Mouse (Mus musculus): ENCODE data around the gene Golph3.

DNA sequence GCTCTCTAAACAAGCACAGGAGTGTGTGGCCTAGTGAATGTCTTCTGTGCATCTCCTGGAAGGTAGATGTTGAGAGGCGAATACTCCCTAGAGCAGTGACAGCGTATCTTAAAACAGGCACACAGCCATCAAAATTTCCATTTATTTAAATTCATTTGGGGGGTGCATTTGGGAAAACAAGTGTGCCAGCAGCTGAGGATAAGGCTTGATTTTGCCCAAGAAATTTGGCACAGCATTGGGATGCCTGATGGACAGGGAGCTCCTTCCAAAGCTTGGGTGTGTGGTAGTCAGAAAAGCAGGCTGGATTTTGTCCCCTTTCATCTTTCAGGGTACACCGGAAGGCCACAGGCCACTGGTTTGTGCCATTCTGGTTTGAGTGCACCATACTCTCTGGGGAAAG is 48.8 kb downstream of the Golph3 start:
- TF ChIP-seq POLR2A (IDR thresholded peaks at IDR 0.05; ENCODE audit: low read depth, low read length) (no peak), CTCF (IDR thresholded peaks at IDR 0.05; ENCODE audit: extremely low read depth, insufficient read depth, insufficient read length, insufficient replicate concordance) (no peak)

Data from spleen, adult 2 months (tissue).